Mouse (Mus musculus) embryonic facial prominence, embryonic 14.5 days (tissue): ENCODE data around the gene AW549877. TPM values are rescaled to one million over a fixed set of nuclear protein-coding genes. Genes with fewer than 3 reads are reported as not detected.

Experiments used
- ATAC-seq: fragments of 200-750 bp; cut with Nextera tagmentation; 2 replicates; pipeline ENCODE4 v1.8.0; 2017; ENCODE audit warnings: low read depth, moderate number of reproducible peaks, moderate TSS enrichment
- DNase-seq: peaks from one replicate; pipeline ENCODE4 v3.0.0-alpha.2; 2015; ENCODE audit warnings: low spot score
- H3K27ac ChIP-seq: fragments of 300-500 bp; sonication (generic); replicated peaks from 2 replicates; pipeline ENCODE4 v1.5.1; 2014; ENCODE audit warnings: low read depth, mild to moderate bottlenecking, low read length, moderate library complexity
- H3K27me3 ChIP-seq: fragments of 300-500 bp; sonication (generic); replicated peaks from 2 replicates; pipeline ENCODE4 v1.6.1; 2014; ENCODE audit warnings: low read length; ENCODE audit not compliant: control insufficient read depth, insufficient read depth
- H3K36me3 ChIP-seq: fragments of 300-500 bp; sonication (generic); 2 replicates; pipeline ENCODE4 v1.6.1; 2014; ENCODE audit warnings: low read length, mixed read lengths; ENCODE audit not compliant: control insufficient read depth, insufficient read depth
- H3K4me1 ChIP-seq: fragments of 300-500 bp; sonication (generic); 2 replicates; pipeline ENCODE4 v1.6.1; 2014; ENCODE audit warnings: antibody characterized with exemption, low read length; ENCODE audit not compliant: control insufficient read depth, insufficient read depth
- H3K4me2 ChIP-seq: fragments of 300-500 bp; sonication (generic); 2 replicates; pipeline ENCODE4 v1.6.1; 2014; ENCODE audit warnings: low read depth, mild to moderate bottlenecking, low read length, moderate library complexity, mixed read lengths
- H3K4me3 ChIP-seq: fragments of 300-500 bp; sonication (generic); 2 replicates; pipeline ENCODE4 v1.5.1; 2014; ENCODE audit warnings: low read depth, mild to moderate bottlenecking, low read length
- H3K9ac ChIP-seq: fragments of 300-500 bp; sonication (generic); 2 replicates; pipeline ENCODE4 v1.6.1; 2014; ENCODE audit warnings: low read depth, mild to moderate bottlenecking, low read length, moderate library complexity, mixed read lengths
- H3K9me3 ChIP-seq: fragments of 300-500 bp; sonication (generic); 2 replicates; pipeline ENCODE4 v1.6.1; 2016; ENCODE audit warnings: low read length; ENCODE audit not compliant: control insufficient read depth
- WGBS: fragments of 180-500 bp; shearing (Covaris S2); extraction: QIAGEN DNeasy Blood & Tissue Kit; methylation state at CpG from one replicate; pipeline ENCODE4 v1.1.7; 2014; 5-methylcytosine and 5-hydroxymethylcytosine counted together
- polyA plus RNA-seq: library from polyadenylated mRNA; unstranded; fragments of >200 nt; fragmentation: Nextera tagmentation; extraction: Ambion mirVana; gene quantifications from 2 replicates; pipeline ENCODE4 v1.2.1, GENCODE M21; 2014

The AW549877 gene
- polyA plus RNA-seq, 1 experiment from 2014 or later: 41.8 TPM

- 74% methylated on average over 3 of the region's 3 CpGs for WGBS
- H3K9me3 ChIP-seq: no peaks in the 10 kb centered on the region
- no peaks in the 10 kb centered on the region for H3K4me1 ChIP-seq
- no peak overlapping the region for H3K4me3 ChIP-seq
- H3K4me2 ChIP-seq: no peak overlapping the region
- ATAC-seq: no peak
- H3K9ac ChIP-seq: no peak overlapping the region
- DNase-seq: no peak
- H3K27ac ChIP-seq: no peak overlapping the region
- no peaks in the 10 kb centered on the region for H3K27me3 ChIP-seq
- peaks cover 13% of the 10 kb centered on the region for H3K36me3 ChIP-seq
These were observed 22.2 kb downstream of the AW549877 start for GRCm38 (mm10) chr15:3973300-3973699.

DNA sequence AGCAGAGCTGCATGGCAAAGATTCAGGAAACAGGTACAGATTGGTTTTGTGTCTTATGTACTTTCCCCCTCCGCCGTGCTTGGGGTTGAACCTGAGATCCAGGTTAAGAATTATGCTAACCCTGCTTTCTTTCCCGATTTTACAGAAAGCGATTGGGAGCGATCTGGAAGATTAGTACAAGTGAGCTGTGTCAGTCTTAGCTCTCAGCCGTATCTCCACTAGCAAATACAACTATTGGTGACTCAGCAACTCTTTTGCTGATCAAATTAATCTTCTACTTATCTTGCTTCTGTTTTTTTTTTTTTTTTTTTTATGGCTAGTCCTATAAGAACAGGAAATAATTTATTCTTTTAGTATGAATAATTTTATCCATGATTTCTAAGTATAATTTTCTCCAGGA, 25.4 kb downstream of the AW549877 start:
- H3K9ac ChIP-seq: no peak overlapping the region
- no peak overlapping the region for H3K4me2 ChIP-seq
- no peak overlapping the region for H3K4me3 ChIP-seq
- no peak overlapping the region for H3K27ac ChIP-seq
- WGBS: 86% methylated on average over 6 of the region's 6 CpGs
- H3K36me3 ChIP-seq: peaks cover 16% of the 10 kb centered on the region
- no peaks in the 10 kb centered on the region for H3K27me3 ChIP-seq
- no peaks in the 10 kb centered on the region for H3K9me3 ChIP-seq
- DNase-seq: no peak
- no peak for ATAC-seq
- no peaks in the 10 kb centered on the region for H3K4me1 ChIP-seq

DNA sequence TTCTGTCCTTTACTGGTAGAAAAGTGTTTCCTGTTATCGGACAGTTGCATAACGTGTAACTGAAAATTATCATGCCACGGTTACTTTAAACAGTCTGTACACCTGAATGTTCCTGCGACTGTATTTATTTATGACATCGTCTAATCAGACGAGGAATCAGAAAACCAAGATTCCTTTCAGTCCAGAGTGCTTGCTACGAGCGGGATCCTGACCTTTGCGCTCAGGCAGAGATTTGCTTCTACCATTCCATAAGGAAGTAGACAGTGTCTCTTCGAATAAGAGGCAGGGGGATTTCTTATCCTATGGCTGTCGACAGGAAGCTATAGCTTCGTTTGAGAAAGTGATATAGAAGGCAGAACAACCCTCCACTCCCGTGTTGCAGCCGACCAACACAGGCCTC, 25.8 kb downstream of the AW549877 start:
- Histone ChIP-seq H3K27me3 (no peaks in the 10 kb centered on the region), H3K4me3 (no peak overlapping the region), H3K36me3 (peaks cover 16% of the 10 kb centered on the region), H3K4me1 (no peaks in the 10 kb centered on the region), H3K4me2 (no peak overlapping the region), H3K27ac (no peak overlapping the region), H3K9ac (no peak overlapping the region), H3K9me3 (no peaks in the 10 kb centered on the region)
- ATAC-seq (no peak), DNase-seq (no peak)
- 87% methylated on average over 14 of the region's 14 CpGs for WGBS

DNA sequence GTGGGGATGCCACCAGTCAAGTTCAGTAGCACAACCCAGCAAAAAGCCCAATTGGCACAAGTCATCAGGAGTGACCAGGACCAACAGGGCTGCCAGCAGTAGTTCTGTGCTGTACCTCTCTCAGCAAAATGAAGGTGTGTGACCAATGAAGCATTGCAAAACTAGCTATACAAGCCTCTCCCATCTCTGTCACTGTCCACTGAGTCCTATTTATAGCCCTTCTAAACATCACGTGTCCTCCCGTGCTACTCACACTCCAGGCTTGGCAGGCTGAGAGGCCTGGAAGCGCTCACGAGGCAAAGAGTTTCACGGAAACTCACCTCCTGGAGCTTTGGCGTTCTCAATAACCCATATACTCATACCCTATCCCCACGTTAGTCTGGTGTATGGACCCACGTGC, 33.3 kb downstream of the AW549877 start:
- H3K36me3 ChIP-seq: 0 out of 2 replicates have a peak, but pooled peaks cover 3% of the 10 kb centered on the region
- no peak overlapping the region for H3K27ac ChIP-seq
- H3K27me3 ChIP-seq: no peaks in the 10 kb centered on the region
- H3K4me2 ChIP-seq: no peak overlapping the region
- H3K9me3 ChIP-seq: no peaks in the 10 kb centered on the region
- no peaks in the 10 kb centered on the region for H3K4me1 ChIP-seq
- H3K9ac ChIP-seq: no peak overlapping the region
- ATAC-seq (no peak), DNase-seq (no peak)
- WGBS: 84% methylated on average over 8 of the region's 8 CpGs
- no peak overlapping the region for H3K4me3 ChIP-seq

DNA sequence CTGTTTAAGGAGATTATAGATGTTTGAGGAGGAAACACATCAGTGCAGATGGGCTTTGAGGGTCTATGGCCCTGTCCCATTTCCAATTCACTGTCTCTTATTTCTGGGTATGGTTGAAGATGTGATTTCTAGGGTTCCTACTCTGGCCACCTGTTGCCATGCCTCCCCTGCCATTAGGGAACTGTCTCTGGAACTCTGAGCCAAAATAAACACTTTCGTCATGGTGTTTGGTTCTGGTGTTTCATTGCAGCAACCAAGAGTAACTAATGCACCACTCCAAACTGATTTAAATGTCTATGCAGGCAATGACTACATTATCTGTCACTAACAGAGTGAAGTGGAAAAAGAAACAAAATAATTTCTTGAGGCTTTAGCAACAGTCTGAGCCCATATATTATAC, 35.5 kb downstream of the AW549877 start:
- H3K36me3 ChIP-seq: no peaks in the 10 kb centered on the region
- 36% methylated on average over 1 of the region's 1 CpGs for WGBS
- no peak overlapping the region for H3K4me3 ChIP-seq
- no peak overlapping the region for H3K27ac ChIP-seq
- H3K4me1 ChIP-seq: no peaks in the 10 kb centered on the region
- H3K9ac ChIP-seq: no peak overlapping the region
- DNase-seq (peak; percentile 5), ATAC-seq (no peak)
- no peaks in the 10 kb centered on the region for H3K27me3 ChIP-seq
- H3K4me2 ChIP-seq: no peak overlapping the region
- no peaks in the 10 kb centered on the region for H3K9me3 ChIP-seq

GRCm38 (mm10) chr15:3957982-3958381, 37.6 kb downstream of the AW549877 start:
- Histone ChIP-seq H3K27me3 (no peaks in the 10 kb centered on the region), H3K27ac (no peak overlapping the region), H3K4me2 (no peak overlapping the region), H3K4me3 (no peak overlapping the region), H3K4me1 (no peaks in the 10 kb centered on the region), H3K9me3 (no peaks in the 10 kb centered on the region), H3K36me3 (no peaks in the 10 kb centered on the region), H3K9ac (0 out of 2 replicates have a peak overlapping the region, but pooled peaks have one; percentile 8)
- 37% methylated on average over 4 of the region's 4 CpGs for WGBS
- DNase-seq (peak; percentile 71), ATAC-seq (no peak)

DNA sequence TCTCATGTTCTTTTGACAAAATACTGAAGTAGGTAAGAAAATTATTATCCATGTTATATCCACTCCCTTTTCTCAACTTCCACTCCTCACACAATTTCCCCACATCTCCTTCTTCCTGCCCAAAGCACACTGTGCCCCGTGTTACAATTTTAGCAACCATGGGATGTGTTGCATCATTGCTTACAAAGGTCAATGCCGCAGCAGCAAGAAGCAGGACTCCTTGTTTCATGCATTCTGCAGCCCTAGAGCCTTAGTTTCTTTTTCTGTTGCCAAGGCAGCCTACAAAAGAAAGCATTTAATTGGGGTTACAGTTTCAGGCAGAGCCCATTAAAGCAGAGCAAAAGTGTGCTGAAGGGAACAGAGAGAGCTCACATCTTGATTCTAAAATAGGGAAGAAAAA, 40.6 kb downstream of the AW549877 start:
- Histone ChIP-seq H3K4me1 (no peaks in the 10 kb centered on the region), H3K9ac (no peak overlapping the region), H3K4me3 (no peak overlapping the region), H3K9me3 (no peaks in the 10 kb centered on the region), H3K27me3 (no peaks in the 10 kb centered on the region), H3K4me2 (no peak overlapping the region), H3K27ac (no peak overlapping the region), H3K36me3 (no peaks in the 10 kb centered on the region)
- 87% methylated on average over 2 of the region's 2 CpGs for WGBS
- no peak for ATAC-seq
- no peak for DNase-seq

- H3K4me3 ChIP-seq: no peak overlapping the region
- H3K9me3 ChIP-seq: no peaks in the 10 kb centered on the region
- no peak overlapping the region for H3K4me2 ChIP-seq
- no peaks in the 10 kb centered on the region for H3K36me3 ChIP-seq
- H3K9ac ChIP-seq: no peak overlapping the region
- no peak for DNase-seq
- ATAC-seq: no peak
- H3K4me1 ChIP-seq: no peaks in the 10 kb centered on the region
- no peaks in the 10 kb centered on the region for H3K27me3 ChIP-seq
- WGBS: 94% methylated on average over 2 of the region's 2 CpGs
- no peak overlapping the region for H3K27ac ChIP-seq
These were observed 57.4 kb downstream of the AW549877 start for GRCm38 (mm10) chr15:3938132-3938531.

- ATAC-seq: no peak
- 87% methylated on average over 3 of the region's 3 CpGs for WGBS
- Histone ChIP-seq H3K9me3 (no peaks in the 10 kb centered on the region), H3K4me1 (no peaks in the 10 kb centered on the region), H3K27me3 (no peaks in the 10 kb centered on the region), H3K36me3 (no peaks in the 10 kb centered on the region), H3K9ac (no peak overlapping the region), H3K27ac (no peak overlapping the region), H3K4me3 (no peak overlapping the region), H3K4me2 (no peak overlapping the region)
- DNase-seq: no peak
These were observed 59.5 kb downstream of the AW549877 start for GRCm38 (mm10) chr15:3936056-3936455.
